Mouse (Mus musculus) midbrain, embryonic 11.5 days (tissue): ENCODE measurements around the gene Uchl4. TPM values are rescaled to one million over a fixed set of nuclear protein-coding genes. Genes with fewer than 3 reads are reported as not detected.

Source experiments
- ATAC-seq: fragments of 200-750 bp; cut with Nextera tagmentation; 2 replicates; pipeline ENCODE4 v1.8.0; 2017; ENCODE audit warnings: moderate TSS enrichment, moderate library complexity; ENCODE audit not compliant: low FRiP score
- DNase-seq: peaks from one replicate; pipeline ENCODE4 v3.0.0; 2015; ENCODE audit warnings: low spot score; ENCODE audit errors: missing footprints
- H3K27ac ChIP-seq: fragments of 300-500 bp; sonication (generic); 2 replicates; pipeline ENCODE4 v1.5.1; 2014; ENCODE audit warnings: low read depth, low read length
- H3K27me3 ChIP-seq: fragments of 300-500 bp; sonication (generic); 2 replicates; pipeline ENCODE4 v1.6.1; 2014; ENCODE audit warnings: mild to moderate bottlenecking, low read length, moderate library complexity, mixed read lengths; ENCODE audit not compliant: control insufficient read depth, insufficient read depth
- H3K36me3 ChIP-seq: fragments of 300-500 bp; sonication (generic); 2 replicates; pipeline ENCODE4 v1.6.1; 2014; ENCODE audit warnings: mild to moderate bottlenecking, low read length, moderate library complexity, mixed read lengths; ENCODE audit not compliant: control insufficient read depth, insufficient read depth
- H3K4me1 ChIP-seq: fragments of 300-500 bp; sonication (generic); 2 replicates; pipeline ENCODE4 v1.6.1; 2014; ENCODE audit warnings: low read length; ENCODE audit not compliant: control insufficient read depth, insufficient read depth
- H3K4me2 ChIP-seq: fragments of 300-500 bp; sonication (generic); 2 replicates; pipeline ENCODE4 v1.6.1; 2014; ENCODE audit warnings: mild to moderate bottlenecking, moderate library complexity
- H3K4me3 ChIP-seq: fragments of 300-500 bp; sonication (generic); 2 replicates; pipeline ENCODE4 v1.5.1; 2014; ENCODE audit warnings: low read depth, low read length
- H3K9ac ChIP-seq: fragments of 300-500 bp; sonication (generic); 2 replicates; pipeline ENCODE4 v1.6.1; 2014; ENCODE audit warnings: low read length
- H3K9me3 ChIP-seq: fragments of 300-500 bp; sonication (generic); 2 replicates; pipeline ENCODE4 v1.6.1; 2016; ENCODE audit warnings: low read length; ENCODE audit not compliant: control insufficient read depth
- WGBS: fragments of 180-500 bp; shearing (Covaris S2); extraction: QIAGEN DNeasy Blood & Tissue Kit; methylation state at CpG from one replicate; pipeline ENCODE4 v1.1.7; 2014; 5-methylcytosine and 5-hydroxymethylcytosine counted together
- microRNA-seq: library from miRNA; unstranded; fragments of <30 nt; microRNA quantifications from one replicate; pipeline ENCODE4, GENCODE M21; 2017
- polyA plus RNA-seq: library from polyadenylated mRNA; unstranded; fragments of >200 nt; fragmentation: Nextera tagmentation; extraction: Ambion mirVana; gene quantifications from 2 replicates; pipeline ENCODE4 v1.2.1, GENCODE M21; 2014

The Uchl4 gene
- polyA plus RNA-seq, 1 experiment from 2014 or later, result 2.6 TPM

DNA sequence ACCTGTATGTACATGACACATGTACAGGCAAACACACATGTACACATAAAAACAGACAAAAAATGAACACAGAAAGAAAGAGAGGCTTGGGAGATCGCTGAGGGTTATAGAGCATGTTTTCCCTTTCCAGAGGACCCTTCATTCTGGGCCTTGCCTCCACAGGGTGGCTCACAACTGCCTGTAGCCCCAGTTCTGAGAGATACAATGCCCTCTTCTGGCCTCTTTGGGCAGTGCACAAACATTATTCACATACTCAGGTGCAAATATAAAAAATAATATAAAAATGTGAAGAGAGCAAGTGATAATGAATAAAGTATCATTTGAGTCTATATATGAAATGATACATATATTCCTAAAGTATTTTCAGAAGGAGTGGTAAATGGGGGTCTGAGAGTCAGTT is 39.9 kb downstream of the Uchl4 start:
- DNase-seq (peak; percentile 81), ATAC-seq (no peak)
- Histone ChIP-seq H3K4me2 (no peak overlapping the region), H3K4me3 (no peak overlapping the region), H3K27me3 (no peaks in the 10 kb centered on the region), H3K27ac (no peak overlapping the region), H3K36me3 (no peaks in the 10 kb centered on the region), H3K9me3 (no peaks in the 10 kb centered on the region), H3K4me1 (no peaks in the 10 kb centered on the region), H3K9ac (no peak overlapping the region)
- 67% methylated on average over 1 of the region's 1 CpGs for WGBS

DNA sequence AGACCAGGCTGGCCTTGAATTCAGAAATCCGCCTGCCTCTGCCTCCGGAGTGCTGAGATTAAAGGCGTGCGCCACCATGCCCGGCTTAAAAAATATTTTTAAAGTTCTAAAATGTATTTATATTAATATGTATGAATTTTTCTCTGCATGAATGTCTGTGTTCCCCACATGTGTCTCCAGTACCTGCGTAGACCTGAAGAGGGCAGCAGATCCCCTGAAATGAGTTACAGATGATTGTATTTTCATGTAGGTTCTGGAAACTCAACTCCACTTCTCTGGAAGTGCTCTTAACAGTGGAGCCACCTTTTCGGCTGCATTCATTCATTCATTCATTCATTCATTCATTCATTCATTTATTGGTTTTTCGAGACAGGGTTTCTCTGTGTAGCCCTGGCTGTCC is 42.7 kb downstream of the Uchl4 start:
- no peak overlapping the region for H3K27ac ChIP-seq
- H3K9me3 ChIP-seq, result no peaks in the 10 kb centered on the region
- no peak overlapping the region for H3K9ac ChIP-seq
- no peak overlapping the region for H3K4me3 ChIP-seq
- H3K36me3 ChIP-seq, result no peaks in the 10 kb centered on the region
- no peak for ATAC-seq
- DNase-seq, result peak; percentile 97
- H3K4me2 ChIP-seq, result no peak overlapping the region
- H3K27me3 ChIP-seq, result no peaks in the 10 kb centered on the region
- peaks cover 2% of the 10 kb centered on the region; the same call in 1 of the 2 replicates for H3K4me1 ChIP-seq
- WGBS, result 69% methylated on average over 8 of the region's 8 CpGs

DNA sequence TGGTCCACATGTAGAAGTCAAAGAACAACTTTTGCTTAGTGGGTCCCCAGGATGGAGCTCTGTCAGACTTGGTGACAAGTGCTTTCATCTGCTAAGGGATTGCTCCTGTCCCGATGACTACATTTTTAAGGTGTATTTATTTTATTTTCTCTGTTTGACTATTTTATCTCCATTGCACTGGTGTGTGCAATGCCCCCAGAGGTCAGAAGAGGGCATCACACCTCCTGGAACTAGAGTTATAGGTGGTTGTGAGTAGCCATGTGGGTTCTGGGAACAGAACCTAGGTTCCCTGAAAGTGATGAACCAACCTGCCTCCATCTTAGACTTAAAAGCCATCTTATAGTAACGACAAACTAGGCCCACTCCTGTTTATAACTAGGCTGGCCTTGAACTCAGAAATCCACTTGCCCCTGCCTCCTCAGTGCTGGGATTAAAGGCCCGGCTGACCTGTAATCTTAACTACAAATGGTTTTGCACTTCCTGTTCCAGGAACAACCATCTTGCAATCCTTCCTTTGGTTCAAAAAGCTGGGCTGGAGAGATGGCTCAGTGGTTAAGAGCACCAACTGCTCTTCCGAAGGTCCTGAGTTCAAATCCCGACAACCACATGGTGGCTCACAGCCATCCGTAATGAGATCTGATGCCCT is 43.8 kb downstream of the Uchl4 start:
- H3K27ac ChIP-seq, result no peak overlapping the region
- H3K9me3 ChIP-seq, result no peaks in the 10 kb centered on the region
- H3K36me3 ChIP-seq, result no peaks in the 10 kb centered on the region
- ATAC-seq (no peak), DNase-seq (peak; percentile 79)
- no peaks in the 10 kb centered on the region for H3K27me3 ChIP-seq
- H3K4me3 ChIP-seq, result no peak overlapping the region
- H3K4me1 ChIP-seq, result peaks cover 2% of the 10 kb centered on the region; the same call in 1 of the 2 replicates
- no peak overlapping the region for H3K9ac ChIP-seq
- WGBS, result 93% methylated on average over 6 of the region's 6 CpGs
- no peak overlapping the region for H3K4me2 ChIP-seq

DNA sequence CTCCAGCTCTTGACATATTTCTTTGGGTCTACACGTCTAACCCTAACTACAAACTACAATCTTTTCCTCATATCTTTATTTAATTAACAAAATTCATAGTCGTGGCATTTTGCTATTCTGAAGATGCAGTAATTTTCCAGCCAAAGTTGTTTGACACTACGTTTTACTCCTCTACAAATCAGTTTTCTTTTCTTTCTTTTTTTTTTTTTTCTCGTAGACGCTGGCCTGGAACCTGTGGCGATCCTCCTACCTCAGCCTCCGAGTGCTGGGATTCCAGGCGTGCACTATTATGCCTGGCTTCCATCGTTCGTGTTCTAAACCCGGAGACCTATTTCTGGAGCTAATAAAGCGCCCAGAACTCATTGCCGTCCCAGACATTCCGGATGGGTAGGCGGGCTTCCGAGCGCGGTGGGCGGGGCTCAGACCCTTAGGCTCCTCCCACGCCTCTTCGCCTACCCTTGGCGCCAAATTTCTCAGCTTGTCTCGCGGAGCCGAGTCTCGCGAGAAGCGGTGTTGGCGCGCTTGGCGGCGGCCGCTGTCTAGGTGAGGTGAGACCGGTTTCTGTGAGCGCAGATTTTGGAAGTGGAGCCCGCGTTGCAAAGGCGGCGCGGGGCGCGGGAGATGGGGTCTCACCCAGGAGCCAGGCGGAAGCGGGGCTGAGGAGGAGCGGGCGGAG is 46.2 kb downstream of the Uchl4 start, which contains the start of gene Tipin:
Tipin (plus strand) TSS at position 477 of the 676 bp plus-strand sequence.
- Histone ChIP-seq H3K4me3 (peak within 1 kb of the TSS; percentile 79), H3K27ac (peak within 1 kb of the TSS; percentile 64; the same call in 1 of the 2 replicates), H3K36me3 (no peaks in the 10 kb centered on the region), H3K9ac (peak within 1 kb of the TSS; percentile 95), H3K4me2 (peak within 1 kb of the TSS; percentile 62), H3K4me1 (peaks cover 2% of the 10 kb centered on the region; the same call in 1 of the 2 replicates), H3K9me3 (no peaks in the 10 kb centered on the region), H3K27me3 (no peaks in the 10 kb centered on the region)
- DNase-seq (peak; percentile 100), ATAC-seq (peak; percentile 95)
- 3% methylated on average over 46 of the region's 46 CpGs for WGBS

DNA sequence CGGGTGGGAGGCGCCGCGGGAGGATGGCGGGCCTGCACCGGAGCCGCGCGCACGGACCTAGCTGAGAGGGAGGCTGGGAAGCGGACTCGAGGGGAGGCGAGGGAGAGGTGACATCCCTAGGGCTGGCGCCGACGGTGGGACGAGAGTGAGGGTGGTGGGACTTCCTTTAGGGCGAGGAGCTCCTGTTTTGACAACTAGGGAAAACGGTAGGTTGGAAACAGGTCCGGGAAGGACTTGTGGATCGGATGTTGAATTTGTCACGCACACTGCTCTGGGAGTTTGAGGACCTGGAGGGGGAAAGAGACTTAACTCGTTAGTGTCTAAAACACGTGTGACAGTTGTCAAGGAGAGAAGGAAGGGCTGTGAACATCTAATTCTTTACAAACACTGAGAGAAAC is 46.8 kb downstream of the Uchl4 start:
- H3K9ac ChIP-seq, result peak overlapping the region; percentile 95
- peak overlapping the region; percentile 62 for H3K4me2 ChIP-seq
- peak overlapping the region; percentile 64; the same call in 1 of the 2 replicates for H3K27ac ChIP-seq
- peaks cover under 1% of the 10 kb centered on the region; the same call in 1 of the 2 replicates for H3K36me3 ChIP-seq
- H3K4me3 ChIP-seq, result peak overlapping the region; percentile 79
- no peaks in the 10 kb centered on the region for H3K27me3 ChIP-seq
- DNase-seq (no peak), ATAC-seq (peak; percentile 90)
- peaks cover 2% of the 10 kb centered on the region; the same call in 1 of the 2 replicates for H3K4me1 ChIP-seq
- no peaks in the 10 kb centered on the region for H3K9me3 ChIP-seq
- under 1% methylated on average over 24 of the region's 24 CpGs for WGBS

DNA sequence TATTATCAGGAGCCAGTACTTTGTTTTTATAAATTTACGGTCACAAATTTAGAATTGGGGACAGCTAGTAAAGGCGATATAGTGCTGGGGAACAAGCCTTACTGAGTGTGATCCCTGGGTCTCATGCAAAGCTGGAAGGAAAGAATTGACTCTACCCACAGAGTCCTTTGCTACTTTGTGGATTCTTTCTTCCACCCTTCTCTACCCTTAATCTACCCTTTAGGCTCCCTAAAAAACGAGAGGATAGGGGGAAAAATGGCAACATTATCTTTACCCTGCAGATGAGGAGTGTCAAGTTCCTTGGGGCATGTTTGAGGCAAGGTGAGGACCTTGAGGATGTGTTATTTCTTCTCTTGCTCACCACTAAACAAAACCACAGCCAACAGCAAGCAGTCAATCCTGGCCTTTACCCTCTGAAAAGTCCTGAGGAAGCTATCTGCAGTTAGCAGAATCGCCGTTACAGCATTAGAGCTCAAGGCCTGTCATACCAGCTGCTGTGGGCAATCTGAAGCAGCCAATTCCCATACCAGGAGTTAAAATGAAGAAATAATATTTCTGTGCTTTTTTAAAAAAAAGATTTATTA is 47.5 kb downstream of the Uchl4 start:
- no peak for ATAC-seq
- Histone ChIP-seq H3K27ac (no peak overlapping the region), H3K4me2 (peak overlapping the region; percentile 62), H3K4me1 (peaks cover 2% of the 10 kb centered on the region; the same call in 1 of the 2 replicates), H3K9ac (peak overlapping the region; percentile 95), H3K9me3 (no peaks in the 10 kb centered on the region), H3K36me3 (peaks cover 5% of the 10 kb centered on the region; the same call in 1 of the 2 replicates), H3K27me3 (no peaks in the 10 kb centered on the region), H3K4me3 (peak overlapping the region; percentile 79)
- DNase-seq, result peak; percentile 82
- WGBS, result 76% methylated on average over 5 of the region's 5 CpGs

Small RNA genes lying within 50 kb of the gene (microRNA-seq; reads per million reads assigned to microRNA genes)
- not detected for gene Gm24106

Other genes starting within 250 kb of the Uchl4 start
- 3.9 and 4.0 TPM in 2 replicates for gene Smad6, start 213.1 kb upstream of the Uchl4 start, polyA plus RNA-seq
- gene Lctl, start 118.1 kb upstream of the Uchl4 start, polyA plus RNA-seq, result not detected in 2 replicates
- 30.5 and 32.8 TPM in 2 replicates for gene Zwilch, start 62.1 kb upstream of the Uchl4 start, polyA plus RNA-seq
- 1,103 and 1,131 TPM in 2 replicates for gene Rpl4, start 61.8 kb upstream of the Uchl4 start, polyA plus RNA-seq
- 37.3 and 37.4 TPM in 2 replicates for gene Snapc5, start 55.9 kb upstream of the Uchl4 start, polyA plus RNA-seq
- 78.2 and 78.8 TPM in 2 replicates for gene Map2k1, start 18.4 kb downstream of the Uchl4 start, polyA plus RNA-seq
- gene Tipin, start 46.4 kb downstream of the Uchl4 start, polyA plus RNA-seq, result 286 TPM in 2 replicates
- gene Dis3l, start 106.1 kb downstream of the Uchl4 start, polyA plus RNA-seq, result 26.5 and 27.1 TPM in 2 replicates
- 2.6 and 3.1 TPM in 2 replicates for gene Megf11, start 150.4 kb downstream of the Uchl4 start, polyA plus RNA-seq